In genomic region chr13:101692866-101693691, GRCm38 (mm10) we compare ENCODE assay signal across 8 mouse cellular contexts.
DNase-seq lines count a peak whose midpoint lies in the region; ATAC-seq and TF ChIP-seq lines count a peak whose summit lies in the region.

No protein-coding gene starts in this region.

- H3K4me3 ChIP-seq in gastrocnemius, adult 2 months = peak overlapping the region; percentile 87
- H3K4me3 ChIP-seq in limb, embryonic 12.5 days (replicated peaks) = peak overlapping the region; percentile 59
- H3K4me3 ChIP-seq in stomach, embryonic 16.5 days (replicated peaks; ENCODE audit: low read length) = peak overlapping the region; percentile 55

- no peak for TF ChIP-seq CTCF in gastrocnemius, adult 2 months (IDR thresholded peaks at IDR 0.05)

- WGBS in limb, embryonic 12.5 days = 51% methylated on average over 7 of the region's 7 CpGs
- 55% methylated on average over 7 of the region's 7 CpGs for WGBS in stomach, embryonic 16.5 days

- no peak overlapping the region for H3K9ac ChIP-seq in limb, embryonic 12.5 days (replicated peaks)
- peak overlapping the region; percentile 83 for H3K9ac ChIP-seq in stomach, embryonic 16.5 days (ENCODE audit: low read length)

- peak overlapping the region; percentile 97 for H3K4me2 ChIP-seq in limb, embryonic 12.5 days
- H3K4me2 ChIP-seq in stomach, embryonic 16.5 days (ENCODE audit: low read depth, low read length) = peak overlapping the region; percentile 72

- no peak for ATAC-seq in limb, embryonic 12.5 days (ENCODE audit: insufficient number of reproducible peaks, insufficient read depth, low FRiP score, low TSS enrichment, low read depth)
- ATAC-seq in stomach, embryonic 16.5 days (ENCODE audit: insufficient read depth, low FRiP score) = no peak

- H3K9me3 ChIP-seq in limb, embryonic 12.5 days = no peaks in the 10 kb centered on the region
- H3K9me3 ChIP-seq in stomach, embryonic 16.5 days (replicated peaks; ENCODE audit: control insufficient read depth, low read length) = no peaks in the 10 kb centered on the region

- H3K36me3 ChIP-seq in limb, embryonic 12.5 days = peaks cover 8% of the 10 kb centered on the region; the same call in 1 of the 2 replicates
- H3K36me3 ChIP-seq in stomach, embryonic 16.5 days (ENCODE audit: control insufficient read depth, insufficient read depth, low read length) = peaks cover 9% of the 10 kb centered on the region

- no peak for DNase-seq in gastrocnemius, adult 2 months
- DNase-seq in gastrocnemius, postnatal 36 days = no peak
- DNase-seq in thymus, postnatal 0 days (ENCODE audit: low spot score) = peak; percentile 44
- DNase-seq in thymus, adult 18-20 months = no peak
- DNase-seq in testis, postnatal 10 days (ENCODE audit: low spot score) = no peak
- DNase-seq in layer of hippocampus, postnatal 25 days (ENCODE audit: extremely low spot score in 1 of 2, low spot score in 1 of 2) = no peak

- H3K27me3 ChIP-seq in limb, embryonic 12.5 days = peaks cover 16% of the 10 kb centered on the region
- no peaks in the 10 kb centered on the region for H3K27me3 ChIP-seq in stomach, embryonic 16.5 days (ENCODE audit: control insufficient read depth, insufficient read depth, low read length)

- H3K27ac ChIP-seq in gastrocnemius, adult 2 months = peak overlapping the region; percentile 83
- no peak overlapping the region for H3K27ac ChIP-seq in limb, embryonic 12.5 days
- peak overlapping the region; percentile 85 for H3K27ac ChIP-seq in stomach, embryonic 16.5 days (ENCODE audit: low read length)

- H3K4me1 ChIP-seq in limb, embryonic 12.5 days (replicated peaks) = peaks cover 41% of the 10 kb centered on the region
- H3K4me1 ChIP-seq in stomach, embryonic 16.5 days (ENCODE audit: control insufficient read depth, insufficient read depth, low read length) = peaks cover 40% of the 10 kb centered on the region

- intact Hi-C loops in gastrocnemius, adult 2 months (cut with DNase I) = loop anchor here (5.0 to 10.0 kb wide), 2 partner anchors 181 to 378 kb away; no protein-coding TSS in a partner anchor
- intact Hi-C loops in gastrocnemius, postnatal 36 days (cut with DNase I) = loop anchor here (5.0 to 10.0 kb wide), 3 partner anchors 181 to 801 kb away; no protein-coding TSS in a partner anchor
